Mouse (Mus musculus) bone marrow macrophage, adult 2 months (primary cell): ENCODE data around the gene Sars2.

Source experiments
- CTCF ChIP-seq: IDR thresholded peaks from 2 replicates; pipeline ENCODE4 v1.5.1; 2012; ENCODE audit warnings: low read depth, mild to moderate bottlenecking, low read length, moderate library complexity
- POLR2A ChIP-seq: IDR thresholded peaks from 2 replicates; pipeline ENCODE4 v1.6.1; 2012; ENCODE audit warnings: mild to moderate bottlenecking, low read depth, low read length, borderline replicate concordance

GRCm38 (mm10) chr7:28789235-28789634 lies 47.4 kb downstream of the Sars2 start:
- no peak for TF ChIP-seq CTCF
- TF ChIP-seq POLR2A, result no peak
